Mouse (Mus musculus) large intestine, adult 2 months (tissue): ENCODE measurements at regions not wholly inside any gene's neighbourhood (a gene's known extent, or its start where the extent isn't known, plus 50 kb on each side); places are given as distances from the start of the nearest gene placed in this dataset.

Experiments
- DNase-seq: peaks from one replicate; pipeline ENCODE4 v3.0.0-alpha.2; 2012; ENCODE audit warnings: low read depth, low spot score
- WGBS: fragments of 180-500 bp; shearing (Covaris S2); methylation state at CpG from one replicate; pipeline ENCODE4 v1.1.7; 2018; 5-methylcytosine and 5-hydroxymethylcytosine counted together

DNA sequence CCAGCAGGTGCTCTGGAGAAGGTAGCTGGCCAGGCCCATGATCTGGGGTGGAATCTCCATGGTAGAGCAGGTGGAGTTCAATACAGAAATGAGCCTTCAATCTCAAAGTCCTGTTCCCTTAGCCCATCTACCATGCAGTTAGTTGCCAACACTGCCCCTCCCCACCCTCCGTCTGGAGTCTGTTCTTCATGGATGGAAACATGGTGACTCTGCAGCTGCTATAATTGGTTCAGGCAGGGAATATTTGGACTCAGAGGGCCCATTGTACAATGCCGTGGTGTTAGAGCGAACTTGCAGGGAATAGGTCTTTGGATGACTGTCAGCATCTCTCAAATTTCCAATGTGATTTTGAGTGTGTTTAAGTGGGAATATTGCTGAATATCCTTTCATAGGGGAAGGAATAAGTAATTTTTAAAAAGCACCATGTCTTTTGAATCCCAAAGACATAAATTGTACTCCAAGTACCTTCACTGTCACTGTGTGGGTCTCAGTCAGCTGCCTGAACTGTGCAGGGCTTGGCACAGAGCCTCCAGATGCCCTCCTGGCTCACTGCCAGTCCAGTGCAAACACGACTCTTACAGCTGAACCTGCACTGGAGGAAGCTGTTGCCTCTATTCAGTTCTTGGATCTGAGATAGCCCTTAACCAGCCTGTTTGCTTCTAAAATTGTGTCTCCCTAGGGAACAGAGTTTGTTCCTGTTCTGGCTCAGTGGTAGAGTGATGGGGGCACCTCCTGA lies 162.8 kb upstream of the Eef2kmt start:
- DNase-seq: no peak
- WGBS: 55% methylated on average over 4 of the region's 4 CpGs

DNA sequence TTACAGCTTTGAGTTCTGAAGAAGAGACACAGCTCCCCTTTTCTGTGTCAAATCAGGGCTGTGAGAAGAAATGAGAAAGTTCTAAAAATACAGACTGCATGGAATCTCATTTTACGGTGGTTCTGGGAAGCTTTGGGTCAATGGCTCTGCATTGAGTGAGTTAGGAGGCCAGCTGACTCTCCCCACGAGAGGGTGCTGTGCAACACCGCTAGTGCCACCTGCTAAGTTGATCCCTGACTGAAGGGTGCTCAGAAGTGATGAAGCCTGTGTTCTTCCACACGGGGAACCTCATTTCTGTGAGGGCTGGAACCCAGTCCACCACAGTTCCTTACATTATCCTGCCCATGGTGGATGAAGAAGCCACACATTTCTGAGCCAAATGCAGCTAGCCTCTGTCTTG lies 159.5 kb upstream of the Eef2kmt start:
- 68% methylated on average over 4 of the region's 4 CpGs for WGBS
- no peak for DNase-seq

- 66% methylated on average over 5 of the region's 5 CpGs for WGBS
- DNase-seq: no peak
These were observed 156.1 kb upstream of the Eef2kmt start for GRCm38 (mm10) chr16:5411819-5412385.

DNA sequence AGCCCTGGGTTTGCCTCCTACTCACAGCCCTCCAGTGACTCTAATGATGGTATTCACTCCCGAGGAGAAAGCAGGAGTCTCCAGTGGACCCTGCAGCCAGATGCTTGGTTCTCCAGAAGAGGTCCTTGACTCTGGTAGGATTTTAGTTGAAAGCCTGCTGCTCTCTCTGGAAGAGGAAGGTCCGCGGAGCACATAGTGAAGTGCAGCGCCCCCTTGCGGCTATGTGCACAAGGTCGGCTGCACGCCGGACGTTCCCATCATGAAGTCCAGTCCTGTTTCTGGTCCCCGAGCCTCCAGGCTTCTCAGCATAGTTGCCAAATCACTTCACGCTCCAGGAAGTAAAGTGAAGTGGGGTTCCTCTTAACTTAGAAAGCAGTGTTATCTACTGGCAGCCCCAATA lies 150.9 kb upstream of the Eef2kmt start:
- peak; percentile 3 for DNase-seq
- 5% methylated on average over 11 of the region's 11 CpGs for WGBS

DNA sequence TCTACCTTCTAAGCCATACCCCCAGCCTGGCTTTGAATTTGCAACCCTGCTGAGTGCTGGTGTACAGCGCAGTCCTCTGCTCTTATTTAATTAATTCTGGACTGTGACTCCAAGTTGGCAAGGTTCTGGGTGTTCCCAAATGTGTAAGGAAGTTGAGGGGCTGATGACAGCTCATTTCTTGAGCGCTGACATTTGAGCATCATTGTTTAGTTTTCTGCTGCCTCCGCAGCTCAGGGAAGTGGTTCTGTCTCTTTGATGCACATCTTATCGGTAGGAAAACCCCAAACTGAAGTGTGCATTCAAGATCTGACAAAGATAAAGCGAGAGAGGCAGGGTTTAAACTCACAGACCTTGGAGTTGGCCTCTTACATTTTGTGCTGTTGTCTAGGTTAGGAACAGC lies 137.6 kb upstream of the Eef2kmt start:
- 75% methylated on average over 5 of the region's 5 CpGs for WGBS
- no peak for DNase-seq

DNA sequence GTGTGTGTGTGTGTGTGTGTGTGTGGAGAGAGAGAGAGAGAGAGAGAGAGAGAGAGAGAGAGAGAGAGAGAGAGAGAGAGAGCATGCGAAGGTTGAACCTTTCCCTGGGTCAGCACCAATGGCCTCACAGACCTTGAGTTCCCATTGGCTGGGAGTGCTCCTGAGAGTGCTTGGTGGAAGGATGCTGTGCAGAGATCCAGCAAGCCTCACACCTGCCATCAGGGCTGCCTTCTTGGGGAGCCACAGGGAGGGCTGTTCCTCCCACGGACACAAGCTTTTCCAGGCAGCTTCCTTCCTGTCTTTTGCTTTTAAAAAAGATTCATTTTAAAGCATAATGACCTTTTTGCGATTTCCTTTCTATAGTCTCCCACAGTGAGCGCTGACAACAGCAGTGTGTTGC lies 127.1 kb upstream of the Eef2kmt start:
- 46% methylated on average over 4 of the region's 4 CpGs for WGBS
- no peak for DNase-seq

DNA sequence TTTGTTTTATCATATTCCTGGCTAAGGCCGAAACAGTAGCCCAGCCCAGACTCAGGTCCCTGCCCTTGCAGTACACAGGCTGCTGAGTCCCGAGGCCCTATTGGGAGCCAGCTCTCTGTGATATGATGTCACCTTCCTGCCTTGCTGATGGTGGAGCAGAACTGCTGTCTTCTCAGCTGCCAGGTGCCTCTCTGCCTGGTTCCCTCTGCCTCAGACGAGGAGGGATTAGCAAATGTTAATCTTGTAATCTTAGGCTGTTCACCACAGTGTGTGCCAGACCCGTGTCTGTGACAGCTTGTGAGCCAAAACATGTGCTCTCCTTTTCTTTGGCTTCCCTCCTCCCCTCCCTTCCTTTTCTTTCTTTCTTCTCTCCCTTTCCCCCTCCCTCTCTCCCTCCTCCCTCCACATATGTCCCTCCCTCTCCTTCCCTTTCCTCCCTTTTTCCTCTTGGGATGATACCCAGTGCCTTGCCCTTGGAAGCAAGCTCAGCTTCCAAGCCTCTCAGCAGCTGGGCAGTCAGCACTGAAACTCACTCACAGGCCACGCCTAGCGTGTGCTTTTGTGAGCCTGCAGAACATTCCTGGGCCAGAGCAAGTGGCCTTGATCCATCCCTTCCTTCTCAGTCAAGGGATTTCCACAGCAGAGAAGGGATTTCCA lies 126.6 kb upstream of the Eef2kmt start:
- DNase-seq: no peak
- WGBS: 21% methylated on average over 6 of the region's 6 CpGs

- DNase-seq: no peak
- WGBS: 66% methylated on average over 3 of the region's 3 CpGs
These were observed 124.8 kb upstream of the Eef2kmt start for GRCm38 (mm10) chr16:5380626-5381025.

DNA sequence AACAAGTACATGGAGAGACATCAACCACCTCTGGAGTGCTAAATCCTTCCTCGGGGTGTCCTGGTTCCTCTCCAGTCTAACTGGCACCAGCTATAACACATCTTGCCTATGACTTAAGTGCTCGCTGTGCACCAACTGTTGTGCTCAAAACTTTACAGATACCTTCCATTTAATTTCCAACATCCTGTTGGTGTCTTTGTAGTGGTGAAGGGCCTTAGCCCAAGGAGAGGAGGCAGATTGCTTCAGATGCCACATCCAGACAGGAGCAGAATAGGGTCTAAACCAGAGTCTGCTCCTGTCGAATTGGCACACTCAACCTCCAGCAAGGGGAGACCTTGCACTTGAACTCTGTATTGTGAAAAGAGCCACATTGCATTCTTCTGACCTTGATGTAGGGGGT lies 121.2 kb upstream of the Eef2kmt start:
- DNase-seq: no peak
- 88% methylated on average over 3 of the region's 3 CpGs for WGBS

GRCm38 (mm10) chr16:5374818-5375605 lies 119.2 kb upstream of the Eef2kmt start:
- 43% methylated on average over 6 of the region's 6 CpGs for WGBS
- DNase-seq: no peak

DNA sequence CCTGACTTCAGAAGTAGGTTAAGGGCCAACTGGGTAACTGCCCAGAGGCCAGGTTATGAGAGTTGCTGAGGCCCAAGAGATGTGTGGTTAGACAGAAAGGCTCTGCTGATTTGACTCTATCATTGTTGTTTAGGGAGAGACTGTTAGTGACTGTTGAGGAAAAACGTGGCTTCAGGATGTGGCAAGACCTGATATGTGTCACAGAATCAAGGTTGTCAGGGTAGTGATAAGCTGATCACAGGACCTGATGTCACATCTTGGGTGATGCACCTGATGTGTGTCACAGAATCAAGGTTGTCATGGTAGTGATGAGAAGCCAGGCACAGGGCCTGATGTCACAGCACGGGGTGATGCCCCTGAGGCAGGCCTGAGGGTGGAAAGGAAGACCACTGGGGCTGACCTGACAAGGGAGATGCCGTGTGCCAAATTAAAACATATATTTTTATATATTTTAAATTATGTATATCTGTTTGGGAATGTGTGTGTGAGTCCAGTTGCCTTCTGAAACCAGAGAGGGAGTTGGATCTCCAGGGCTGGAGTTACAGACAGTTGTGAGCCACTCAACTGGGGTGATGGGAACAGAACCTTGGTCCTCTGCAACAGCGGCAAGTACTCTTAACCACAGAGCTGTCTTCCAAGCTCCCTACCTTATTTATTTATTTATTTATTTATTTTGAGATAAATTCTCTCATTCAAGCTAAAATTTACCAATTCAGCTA lies 115.6 kb upstream of the Eef2kmt start:
- 82% methylated on average over 4 of the region's 4 CpGs for WGBS

DNA sequence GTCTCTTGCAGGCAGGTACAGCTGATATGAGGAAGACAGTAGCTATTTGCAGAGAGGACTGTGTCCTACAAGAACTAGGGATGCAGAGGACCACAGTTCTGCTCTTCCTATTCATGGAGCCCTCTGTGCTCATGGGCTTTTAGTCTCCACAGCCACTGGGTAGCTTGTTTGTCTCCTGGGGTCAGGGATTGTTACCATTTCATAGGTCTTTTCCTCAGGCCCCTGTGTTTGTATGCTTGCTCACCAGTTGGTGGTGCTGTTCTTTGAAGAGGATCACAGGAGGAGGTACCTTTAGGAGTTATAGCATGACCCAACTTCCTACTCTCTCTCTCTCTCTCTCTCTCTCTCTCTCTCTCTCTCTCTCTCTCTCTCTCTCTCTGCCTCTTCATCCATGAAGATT lies 114.7 kb upstream of the Eef2kmt start:
- DNase-seq: no peak

More for the DNA sequence above, 115.6 kb upstream of the Eef2kmt start:
- no peak for DNase-seq

DNA sequence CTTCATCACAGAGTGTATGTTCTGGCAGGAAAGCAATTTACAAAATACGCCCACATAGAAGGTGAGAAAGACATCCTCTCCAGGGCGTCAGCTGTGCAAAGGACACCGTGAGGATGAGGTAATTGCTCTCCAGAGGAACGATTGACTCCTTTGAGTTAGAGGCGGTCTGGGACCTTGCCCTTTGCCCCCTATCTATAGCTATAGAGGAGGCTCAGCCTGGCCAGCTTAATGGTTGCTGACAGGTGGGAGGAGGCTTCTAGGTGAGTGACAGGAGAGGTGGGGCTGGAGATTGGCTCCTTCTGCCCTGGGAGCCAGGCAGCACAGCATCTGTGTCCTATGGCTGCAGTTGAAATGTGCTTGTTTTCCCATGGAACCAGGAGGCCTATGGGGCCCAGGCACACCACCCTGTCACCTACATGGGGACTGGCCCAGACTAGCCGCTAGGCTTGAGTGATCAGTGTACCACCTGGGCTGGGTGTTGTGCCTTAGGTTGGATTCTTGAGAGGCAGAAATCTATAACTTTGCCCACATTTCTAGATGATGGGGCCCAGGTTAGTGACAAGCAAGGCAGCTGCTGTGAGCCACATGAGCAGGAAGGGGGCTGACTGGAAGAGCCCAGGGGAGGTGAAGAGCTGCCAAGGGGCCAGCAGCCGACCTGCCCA lies 113.2 kb upstream of the Eef2kmt start:
- DNase-seq: no peak
- WGBS: 27% methylated on average over 7 of the region's 7 CpGs

DNA sequence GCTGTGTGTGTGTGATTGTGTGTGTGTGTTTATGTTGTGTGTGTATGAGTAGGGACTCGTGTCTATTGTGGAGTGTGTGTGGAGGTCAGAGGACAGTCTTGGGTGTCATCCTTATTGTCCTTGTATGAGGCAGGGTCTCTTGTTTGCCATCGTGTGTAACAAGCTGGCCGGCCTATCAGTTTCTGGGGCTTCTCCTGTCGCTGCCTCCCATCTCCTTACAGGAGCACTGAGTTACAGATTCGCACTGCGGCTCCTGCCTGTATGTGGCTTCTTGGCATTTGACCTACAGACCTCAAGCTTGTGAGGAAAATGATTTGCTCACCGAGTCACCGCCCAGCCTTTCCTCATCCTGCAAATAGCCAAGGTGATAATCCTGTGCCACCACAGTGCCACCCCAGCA lies 112.6 kb upstream of the Eef2kmt start:
- 63% methylated on average over 8 of the region's 8 CpGs for WGBS
- no peak for DNase-seq

GRCm38 (mm10) chr16:5367581-5368119 lies 111.9 kb upstream of the Eef2kmt start:
- 75% methylated on average over 10 of the region's 10 CpGs for WGBS
- DNase-seq: no peak

DNA sequence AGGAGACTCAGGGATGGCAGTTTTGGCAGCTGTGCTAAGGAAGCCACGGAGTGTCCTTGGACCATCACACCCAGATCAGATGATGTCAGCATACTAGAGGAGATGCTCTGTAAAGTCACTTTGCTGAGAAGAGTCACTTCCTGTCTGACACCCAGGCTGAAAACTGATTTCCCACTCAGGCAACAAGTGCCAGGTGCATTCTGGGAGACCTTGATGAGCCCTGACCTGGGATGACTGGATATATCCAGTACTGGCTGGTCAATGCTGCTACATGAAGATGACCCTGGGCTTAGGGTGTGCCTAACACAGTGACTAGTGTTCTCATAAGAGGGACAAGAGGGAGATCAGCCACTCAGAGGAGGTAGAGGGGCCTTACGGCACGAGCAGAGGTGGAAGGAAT lies 110.2 kb upstream of the Eef2kmt start:
- DNase-seq: no peak
- WGBS: 78% methylated on average over 3 of the region's 3 CpGs

DNA sequence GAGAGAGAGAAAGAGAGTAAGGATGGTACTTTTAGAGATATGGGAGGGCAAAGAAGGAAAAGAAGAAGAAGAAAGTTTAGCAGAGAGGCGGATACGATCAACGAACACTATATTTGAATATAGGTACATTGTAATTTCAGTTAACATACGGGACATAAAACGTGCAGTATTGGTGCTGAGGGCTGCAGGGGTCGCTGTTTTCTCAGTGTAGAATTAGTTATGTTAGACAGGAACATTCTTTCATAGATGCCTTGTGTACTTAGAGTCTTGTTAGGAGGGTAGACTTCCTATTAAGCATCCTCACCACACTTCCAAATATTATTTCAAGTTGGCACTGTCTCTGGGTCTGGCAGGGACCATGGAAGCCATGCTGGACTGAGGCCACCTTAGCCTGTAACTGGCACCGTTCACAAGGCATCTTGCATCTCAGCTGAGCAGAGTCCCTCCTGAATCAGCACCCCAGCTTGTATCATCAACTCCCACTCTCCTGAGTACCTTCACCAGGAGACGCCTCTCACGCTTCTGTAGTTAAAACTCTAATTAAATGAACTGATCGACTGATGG lies 107.3 kb upstream of the Eef2kmt start:
- no peak for DNase-seq
- WGBS: 75% methylated on average over 10 of the region's 10 CpGs

GRCm38 (mm10) chr16:5359193-5359592 lies 103.4 kb upstream of the Eef2kmt start:
- 70% methylated on average over 4 of the region's 4 CpGs for WGBS
- no peak for DNase-seq

DNA sequence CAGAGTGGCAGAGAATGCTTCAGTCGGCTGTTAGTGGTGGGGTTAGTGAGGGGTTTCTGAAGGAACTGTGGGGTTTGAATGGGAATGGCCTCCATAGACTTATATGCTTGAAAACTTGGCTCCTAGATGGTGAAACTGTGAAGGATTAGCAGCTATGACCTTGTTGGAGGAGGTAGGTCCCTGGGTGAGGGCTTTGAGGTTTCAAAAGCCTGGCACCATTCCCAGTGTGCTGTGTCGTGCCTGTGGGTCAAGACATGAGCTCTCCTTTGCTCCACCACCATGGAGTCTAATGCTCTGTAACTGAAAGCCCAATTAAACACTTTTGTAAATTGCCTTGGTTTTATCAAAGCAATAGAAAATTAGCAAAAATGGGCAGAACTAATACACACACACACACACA lies 98.1 kb upstream of the Eef2kmt start:
- 59% methylated on average over 2 of the region's 2 CpGs for WGBS
- DNase-seq: no peak
